Mouse (Mus musculus): ENCODE measurements around the gene E4f1. TPM values are rescaled to one million over a fixed set of nuclear protein-coding genes. Genes with fewer than 3 reads are reported as not detected.
A peak's percentile ranks its signal among the peaks of the same experiment; 100 is the strongest.

E4f1 gene
- polyA plus RNA-seq, 1 experiment from 2014 or later = 38.3 TPM

DNA sequence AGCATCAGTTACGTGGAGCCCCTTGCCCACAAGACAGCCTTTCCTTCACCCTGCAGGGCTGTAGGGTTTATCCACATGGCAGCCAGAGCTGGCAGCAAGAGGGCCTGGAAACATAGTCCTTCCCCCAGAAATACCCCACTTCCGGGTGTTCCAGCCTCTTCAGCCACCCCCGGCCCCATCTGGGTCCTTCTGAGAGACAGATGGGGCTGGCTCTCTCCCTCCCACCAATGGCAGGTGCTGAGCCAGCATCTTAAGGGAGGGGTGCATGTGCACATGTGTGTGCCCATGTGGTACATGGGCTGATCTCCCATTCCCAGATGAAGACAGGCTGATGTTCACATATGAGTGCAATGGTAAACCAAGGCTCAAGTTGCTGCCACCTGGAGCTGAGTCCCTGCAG is 25.3 kb upstream of the E4f1 start:
- Histone ChIP-seq H3K9me3 (no peaks in the 10 kb centered on the region), H3K4me3 (no peak overlapping the region), H3K36me3 (peaks cover 26% of the 10 kb centered on the region), H3K4me2 (replicated peaks) (no peak overlapping the region), H3K9ac (no peak overlapping the region; the same call in 1 of the 2 replicates), H3K4me1 (no peaks in the 10 kb centered on the region), H3K27me3 (peaks cover 4% of the 10 kb centered on the region; the same call in 1 of the 2 replicates), H3K27ac (no peak overlapping the region)
- 90% methylated on average over 3 of the region's 3 CpGs for whole genome bisulfite sequencing
- no peak for ATAC-seq (ENCODE audit: low FRiP score, low read depth)

DNA sequence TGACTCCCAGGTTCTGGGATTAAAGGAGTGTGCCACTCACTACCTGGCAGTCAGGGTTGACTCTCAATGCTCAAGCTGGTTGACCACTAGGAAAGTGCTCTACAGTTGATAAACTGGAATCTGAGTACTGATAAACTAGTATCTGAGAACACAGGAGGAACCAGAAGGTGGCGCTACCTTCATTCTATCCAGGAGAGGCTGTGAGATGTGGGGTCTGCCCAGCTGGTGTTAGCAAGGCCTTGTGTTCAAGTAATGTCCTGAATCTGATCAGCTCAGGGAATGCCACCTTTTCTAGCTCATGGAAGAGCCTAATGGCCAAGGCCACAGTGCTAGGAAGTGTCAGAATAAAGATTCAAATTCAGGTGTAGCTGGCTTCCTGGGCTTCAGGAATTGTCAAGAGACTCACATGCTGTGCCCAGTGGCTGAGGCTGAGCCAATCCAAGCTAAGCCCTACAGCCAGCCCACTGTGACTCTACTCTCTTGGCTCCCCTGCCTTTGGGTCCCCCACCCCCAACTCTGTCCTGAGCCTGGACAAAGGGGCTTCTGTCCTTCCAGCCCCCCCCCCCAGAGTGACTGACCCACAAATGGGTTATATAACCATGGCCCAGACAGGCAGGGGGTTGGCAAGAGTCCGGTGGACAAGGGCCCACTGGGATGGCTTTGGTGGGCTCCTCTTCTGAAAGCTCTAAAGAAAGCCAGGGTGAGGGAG is 24.7 kb upstream of the E4f1 start:
- no peaks in the 10 kb centered on the region for H3K9me3 ChIP-seq
- no peak overlapping the region for H3K9ac ChIP-seq
- ATAC-seq (ENCODE audit: low FRiP score, low read depth) = no peak
- H3K4me1 ChIP-seq = peaks cover 4% of the 10 kb centered on the region; the same call in 1 of the 2 replicates
- H3K36me3 ChIP-seq = peaks cover 23% of the 10 kb centered on the region
- no peak overlapping the region for H3K27ac ChIP-seq
- WGBS = 37% methylated on average over 2 of the region's 2 CpGs
- H3K27me3 ChIP-seq = peaks cover 10% of the 10 kb centered on the region
- H3K4me2 ChIP-seq (replicated peaks) = no peak overlapping the region
- H3K4me3 ChIP-seq = no peak overlapping the region

DNA sequence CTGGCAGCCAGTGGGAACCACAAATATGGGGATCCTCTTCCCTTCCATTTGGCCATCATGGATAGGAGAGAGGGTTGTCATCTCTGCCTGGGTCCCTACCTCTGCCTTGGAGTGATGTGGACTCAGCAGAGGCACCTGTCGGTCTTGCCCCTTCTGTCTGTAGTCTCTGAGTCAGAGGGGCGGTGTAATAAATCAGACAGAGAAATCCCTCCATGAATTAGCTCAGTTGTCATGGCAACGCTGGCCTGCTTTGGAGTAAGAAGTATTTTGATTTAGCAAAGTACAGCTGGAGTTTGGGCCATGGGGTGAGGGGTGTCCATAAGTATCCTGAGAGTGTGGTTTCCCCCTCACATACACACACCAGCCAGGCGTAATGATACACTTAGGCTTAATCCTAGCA is 20.3 kb upstream of the E4f1 start:
- WGBS = 78% methylated on average over 4 of the region's 4 CpGs

DNA sequence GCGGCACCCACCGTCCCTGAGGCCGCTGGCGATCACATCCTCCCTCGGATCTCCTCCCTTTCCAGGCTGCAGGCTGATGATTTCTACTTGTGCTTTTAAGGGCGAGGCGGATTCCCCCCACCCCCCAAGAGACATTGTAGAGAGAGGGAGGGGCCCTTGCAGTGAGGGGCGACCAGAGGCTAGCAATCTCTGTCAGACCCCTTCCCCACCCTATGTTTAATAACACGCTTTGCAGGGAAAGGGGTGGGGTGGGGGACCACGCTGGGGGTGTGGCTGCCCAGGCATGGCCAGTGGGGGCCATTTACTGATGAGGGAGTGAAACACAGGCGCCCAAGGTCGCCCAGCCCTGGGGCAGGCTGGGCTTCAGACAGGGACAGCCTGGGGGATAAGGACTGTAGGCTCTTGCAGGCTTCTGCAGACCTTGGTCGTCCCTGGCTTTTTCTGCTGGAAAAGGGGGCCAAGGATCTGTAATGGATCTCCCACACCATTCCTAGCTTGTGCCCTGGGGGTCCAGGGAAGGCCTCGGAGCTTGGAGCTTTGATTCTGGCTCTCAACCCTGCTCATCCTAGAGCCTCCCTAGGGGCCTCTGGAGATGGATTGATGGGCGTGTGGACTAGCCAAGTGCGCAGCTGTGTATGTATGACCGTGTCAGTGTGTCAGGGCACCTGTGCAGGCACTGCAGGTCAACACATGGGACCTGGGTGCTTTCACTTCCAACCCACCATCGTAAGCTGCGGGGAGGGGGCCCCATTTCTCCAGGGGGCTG is 19.3 kb upstream of the E4f1 start:
- H3K9me3 ChIP-seq = no peaks in the 10 kb centered on the region
- peak; percentile 12; the same call in 1 of the 2 replicates for ATAC-seq (ENCODE audit: low FRiP score, low read depth)
- no peaks in the 10 kb centered on the region for H3K36me3 ChIP-seq
- 19% methylated on average over 19 of the region's 19 CpGs for WGBS
- H3K4me2 ChIP-seq (replicated peaks) = peak overlapping the region; percentile 95
- peak overlapping the region; percentile 84 for H3K4me3 ChIP-seq
- no peak overlapping the region for H3K27ac ChIP-seq
- H3K4me1 ChIP-seq = peaks cover 24% of the 10 kb centered on the region
- peaks cover 38% of the 10 kb centered on the region for H3K27me3 ChIP-seq
- H3K9ac ChIP-seq = peak overlapping the region; percentile 87

More for the DNA sequence above, 20.3 kb upstream of the E4f1 start:
- 0 out of 2 replicates have a peak overlapping the region, but pooled peaks have one; percentile 84 for H3K4me3 ChIP-seq
- no peaks in the 10 kb centered on the region for H3K9me3 ChIP-seq
- H3K9ac ChIP-seq = no peak overlapping the region
- H3K36me3 ChIP-seq = no peaks in the 10 kb centered on the region
- H3K27ac ChIP-seq = no peak overlapping the region
- H3K4me2 ChIP-seq (replicated peaks) = no peak overlapping the region; the same call in 1 of the 2 replicates
- peaks cover 21% of the 10 kb centered on the region for H3K4me1 ChIP-seq
- H3K27me3 ChIP-seq = peaks cover 38% of the 10 kb centered on the region
- ATAC-seq (ENCODE audit: low FRiP score, low read depth) = no peak

DNA sequence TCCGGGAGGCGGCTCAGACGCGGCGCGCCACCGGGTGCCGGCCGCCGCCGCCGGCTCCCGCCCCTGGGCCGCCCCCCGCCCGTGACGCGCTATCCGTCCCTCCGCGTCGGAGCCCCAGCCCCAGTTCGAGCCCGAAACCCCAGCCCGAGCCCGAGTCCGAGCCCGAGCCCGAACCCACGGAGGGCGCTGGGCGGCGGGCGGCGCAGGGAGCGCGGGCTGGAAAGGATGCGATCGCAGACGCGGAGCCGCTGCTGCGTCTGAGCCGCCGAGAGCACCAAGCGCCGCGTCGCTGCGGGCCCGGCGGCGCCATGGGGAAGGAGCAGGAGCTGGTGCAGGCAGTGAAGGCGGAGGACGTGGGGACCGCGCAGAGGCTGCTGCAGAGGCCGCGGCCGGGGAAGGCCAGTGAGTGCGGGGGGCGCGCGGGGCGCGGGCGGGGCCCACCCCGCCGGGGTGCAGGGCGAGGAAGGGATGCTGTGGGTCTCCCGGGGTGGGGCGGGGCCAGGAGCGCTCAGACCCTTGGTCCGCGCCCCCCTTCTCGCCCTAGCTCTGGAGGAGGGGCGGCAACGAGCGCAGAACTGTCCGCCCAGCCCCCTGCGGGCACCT is 18.6 kb upstream of the E4f1 start:
- Histone ChIP-seq H3K4me3 (peak overlapping the region; percentile 84), H3K9ac (peak overlapping the region; percentile 87), H3K36me3 (no peaks in the 10 kb centered on the region), H3K4me2 (replicated peaks) (peak overlapping the region; percentile 95), H3K4me1 (peaks cover 24% of the 10 kb centered on the region), H3K9me3 (no peaks in the 10 kb centered on the region), H3K27me3 (peaks cover 38% of the 10 kb centered on the region), H3K27ac (peak overlapping the region; percentile 39; the same call in 1 of the 2 replicates)
- WGBS = under 1% methylated on average over 67 of the region's 81 CpGs
- peak; percentile 70 for ATAC-seq (ENCODE audit: low FRiP score, low read depth)

DNA sequence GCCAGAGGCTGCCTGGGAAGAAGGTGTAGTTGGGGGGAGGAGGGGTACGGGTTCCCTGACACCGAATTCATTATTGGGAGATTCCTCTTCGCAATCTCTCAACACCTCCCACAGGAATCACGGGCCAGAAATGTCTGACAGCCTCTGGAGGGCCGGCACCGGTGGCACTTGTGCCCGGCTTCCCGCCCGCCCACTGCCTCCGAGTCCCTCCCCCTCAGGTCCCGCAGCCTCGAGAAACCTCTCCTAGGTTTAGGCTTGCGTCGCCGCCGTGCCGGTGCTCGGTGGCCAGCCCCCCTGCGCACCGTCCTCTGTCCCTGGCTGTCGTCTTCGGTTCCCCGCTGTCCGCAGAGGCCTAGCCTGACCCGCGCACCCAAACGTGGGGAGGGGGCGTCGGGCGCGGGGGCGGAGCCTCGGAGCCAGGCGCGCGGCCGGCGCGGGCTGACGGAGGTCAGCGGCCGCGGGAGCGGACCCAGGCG is 18.1 kb upstream of the E4f1 start, which contains the start of gene Caskin1:
TSS of gene Caskin1 (plus strand) at position 416 of the 476 bp plus-strand sequence.
- peaks cover 24% of the 10 kb centered on the region for H3K4me1 ChIP-seq
- H3K36me3 ChIP-seq = no peaks in the 10 kb centered on the region
- ATAC-seq (ENCODE audit: low FRiP score, low read depth) = peak; percentile 54
- H3K4me3 ChIP-seq = peak within 1 kb of the TSS; percentile 84
- H3K27ac ChIP-seq = peak within 1 kb of the TSS; percentile 39; the same call in 1 of the 2 replicates
- H3K9ac ChIP-seq = peak within 1 kb of the TSS; percentile 87
- under 1% methylated on average over 40 of the region's 45 CpGs for WGBS
- H3K9me3 ChIP-seq = no peaks in the 10 kb centered on the region
- peak within 1 kb of the TSS; percentile 95 for H3K4me2 ChIP-seq (replicated peaks)
- H3K27me3 ChIP-seq = peaks cover 38% of the 10 kb centered on the region

DNA sequence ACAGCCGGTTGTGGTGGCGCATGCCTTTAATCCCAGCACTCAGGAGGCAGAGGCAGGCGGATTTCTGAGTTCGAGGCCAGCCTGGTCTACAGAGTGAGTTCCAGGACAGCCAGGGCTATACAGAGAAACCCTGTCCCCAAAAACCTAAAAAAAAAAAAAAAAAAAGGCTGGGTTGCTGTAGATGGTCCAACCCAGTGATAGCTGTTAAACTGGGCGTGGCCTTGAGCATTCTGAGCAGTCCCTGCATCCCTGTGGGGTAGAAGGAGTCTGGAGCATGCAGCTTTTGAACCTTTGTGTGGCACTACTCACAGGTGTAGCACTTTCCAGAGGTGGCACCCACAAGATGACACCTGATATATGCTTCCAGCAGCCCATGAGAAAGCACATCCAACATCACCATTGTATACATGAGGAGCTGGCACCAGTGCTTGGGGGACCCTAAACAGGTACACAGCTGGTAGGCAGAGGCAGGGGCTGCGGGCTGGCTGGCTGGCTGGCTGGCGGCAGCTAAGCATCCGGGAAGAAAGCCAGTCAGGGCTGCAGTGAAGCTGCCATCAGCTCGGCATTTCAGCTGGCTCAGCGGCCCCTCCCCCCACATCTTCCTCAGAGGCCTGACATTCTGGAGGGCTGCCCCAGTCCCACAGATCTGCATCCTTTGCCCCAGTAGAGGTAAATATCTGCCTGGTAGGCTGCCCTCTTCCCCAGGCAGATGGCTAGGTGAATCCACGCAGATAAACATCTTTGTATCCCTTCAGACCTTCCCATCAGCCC is 15.2 kb upstream of the E4f1 start:
- no peak overlapping the region for H3K4me3 ChIP-seq
- H3K4me2 ChIP-seq (replicated peaks) = no peak overlapping the region
- H3K27ac ChIP-seq = no peak overlapping the region
- no peak for ATAC-seq (ENCODE audit: low FRiP score, low read depth)
- peaks cover 25% of the 10 kb centered on the region for H3K4me1 ChIP-seq
- 43% methylated on average over 11 of the region's 11 CpGs for WGBS
- H3K9me3 ChIP-seq = no peaks in the 10 kb centered on the region
- H3K27me3 ChIP-seq = peaks cover 32% of the 10 kb centered on the region
- H3K36me3 ChIP-seq = no peaks in the 10 kb centered on the region
- peak overlapping the region; percentile 50; the same call in 1 of the 2 replicates for H3K9ac ChIP-seq

DNA sequence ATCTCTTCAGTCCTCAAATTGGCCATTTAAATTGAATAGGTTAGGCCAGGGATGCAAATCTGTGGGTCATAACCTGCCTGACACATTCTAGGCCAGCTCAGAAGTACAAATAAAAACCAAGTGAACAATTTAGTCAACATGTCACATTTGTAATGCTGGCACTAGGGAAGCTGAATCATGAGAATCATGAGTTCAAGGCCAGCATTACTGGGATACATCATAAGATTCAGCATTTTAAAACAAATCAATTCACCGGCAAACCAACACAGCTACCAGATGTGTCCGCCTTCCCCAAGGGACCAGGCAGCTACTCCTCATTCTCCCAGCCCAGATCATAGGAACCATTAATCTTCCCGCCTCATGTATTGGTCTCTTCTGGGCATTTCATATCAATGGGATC is 13.4 kb upstream of the E4f1 start:
- H3K36me3 ChIP-seq = no peaks in the 10 kb centered on the region
- peaks cover 20% of the 10 kb centered on the region for H3K4me1 ChIP-seq
- no peak for ATAC-seq (ENCODE audit: low FRiP score, low read depth)
- H3K9ac ChIP-seq = no peak overlapping the region
- H3K27ac ChIP-seq = no peak overlapping the region
- H3K27me3 ChIP-seq = peaks cover 18% of the 10 kb centered on the region
- H3K4me3 ChIP-seq = no peak overlapping the region
- WGBS = 86% methylated on average over 3 of the region's 3 CpGs
- H3K4me2 ChIP-seq (replicated peaks) = no peak overlapping the region
- no peaks in the 10 kb centered on the region for H3K9me3 ChIP-seq

DNA sequence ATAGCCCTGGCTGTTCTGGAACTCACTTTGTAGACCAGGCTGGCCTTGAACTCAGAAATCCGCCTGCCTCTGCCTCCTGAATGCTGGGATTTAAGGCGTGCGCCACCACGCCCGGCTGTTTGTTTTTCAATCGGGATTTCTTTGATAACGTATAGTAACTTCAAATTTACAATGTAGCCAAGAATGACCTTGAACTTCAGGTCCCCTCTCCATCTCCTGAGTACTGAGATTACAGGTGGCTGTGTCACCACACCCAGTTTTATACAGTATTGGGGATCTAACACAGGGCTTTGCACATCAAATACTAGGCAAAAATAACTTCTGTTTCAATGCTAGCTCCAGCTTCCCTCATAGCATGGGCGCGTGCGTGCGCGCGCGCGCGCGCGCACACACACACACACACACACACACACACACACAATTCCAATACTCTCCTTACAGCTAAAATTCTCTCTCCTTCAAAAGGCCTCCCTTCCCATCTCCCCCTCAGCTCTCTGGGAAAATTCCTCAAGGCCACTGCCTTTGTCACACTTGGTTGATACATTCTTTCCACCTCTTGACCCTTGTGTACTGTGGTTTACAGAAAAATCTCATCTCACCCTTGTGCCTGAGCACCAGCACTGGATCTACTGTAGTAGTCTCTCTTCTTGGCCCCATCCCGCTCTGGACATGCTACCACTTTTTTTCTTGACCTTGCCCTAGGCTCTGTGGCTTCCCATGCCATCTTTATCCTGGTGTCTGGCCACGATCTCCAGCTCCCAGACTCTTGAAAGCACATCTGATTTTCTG is 11.1 kb upstream of the E4f1 start:
- Histone ChIP-seq H3K4me1 (peaks cover 25% of the 10 kb centered on the region), H3K27me3 (no peaks in the 10 kb centered on the region), H3K9me3 (no peaks in the 10 kb centered on the region), H3K4me3 (no peak overlapping the region), H3K27ac (no peak overlapping the region), H3K36me3 (peaks cover 16% of the 10 kb centered on the region), H3K9ac (no peak overlapping the region), H3K4me2 (replicated peaks) (no peak overlapping the region)
- 96% methylated on average over 20 of the region's 20 CpGs for WGBS
- ATAC-seq (ENCODE audit: low FRiP score, low read depth) = no peak

DNA sequence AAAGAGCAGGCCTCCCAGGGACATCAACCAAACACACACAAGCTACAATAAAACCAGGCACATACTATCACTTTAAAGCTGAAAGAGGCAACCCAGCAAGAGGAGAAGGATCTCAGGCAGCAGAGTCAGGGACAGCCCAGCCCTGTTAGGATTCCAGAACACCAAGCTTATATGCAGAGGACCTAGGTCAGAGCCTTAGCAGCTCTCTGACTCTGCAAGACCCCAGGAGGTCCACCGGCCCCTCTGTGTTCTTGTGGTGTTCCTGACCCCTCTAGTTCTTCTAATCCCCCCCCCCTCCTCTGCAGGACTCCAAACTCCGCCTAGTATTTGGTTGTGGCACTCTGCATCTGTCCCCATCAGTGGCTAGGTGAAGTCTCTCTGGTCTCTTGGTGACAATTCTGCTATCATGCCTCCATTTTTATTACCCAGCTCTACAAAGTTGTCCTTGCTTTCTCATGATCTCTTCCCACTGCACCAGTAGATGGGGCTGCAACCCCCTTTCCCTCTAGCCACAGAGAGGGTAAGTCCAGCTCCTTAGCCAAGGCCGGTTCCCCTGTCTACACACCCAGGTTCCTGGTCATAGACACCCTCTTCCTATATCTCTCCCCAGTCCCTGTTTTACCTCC is 10.2 kb upstream of the E4f1 start:
- WGBS = 44% methylated on average over 3 of the region's 3 CpGs
- no peak for ATAC-seq (ENCODE audit: low FRiP score, low read depth)
- Histone ChIP-seq H3K36me3 (peaks cover 25% of the 10 kb centered on the region), H3K27me3 (no peaks in the 10 kb centered on the region), H3K4me3 (no peak overlapping the region), H3K4me2 (replicated peaks) (peak overlapping the region; percentile 77; the same call in 1 of the 2 replicates), H3K9me3 (no peaks in the 10 kb centered on the region), H3K4me1 (peaks cover 21% of the 10 kb centered on the region), H3K27ac (peak overlapping the region; percentile 39; the same call in 1 of the 2 replicates), H3K9ac (no peak overlapping the region)
